Mouse (Mus musculus): ENCODE results near the gene Fmn2. TPM values are rescaled to one million over a fixed set of nuclear protein-coding genes. Genes with fewer than 3 reads are reported as not detected.

The Fmn2 gene
- total RNA-seq, 2 experiments from 2014 or later: 0.26 to 0.28 TPM

DNA sequence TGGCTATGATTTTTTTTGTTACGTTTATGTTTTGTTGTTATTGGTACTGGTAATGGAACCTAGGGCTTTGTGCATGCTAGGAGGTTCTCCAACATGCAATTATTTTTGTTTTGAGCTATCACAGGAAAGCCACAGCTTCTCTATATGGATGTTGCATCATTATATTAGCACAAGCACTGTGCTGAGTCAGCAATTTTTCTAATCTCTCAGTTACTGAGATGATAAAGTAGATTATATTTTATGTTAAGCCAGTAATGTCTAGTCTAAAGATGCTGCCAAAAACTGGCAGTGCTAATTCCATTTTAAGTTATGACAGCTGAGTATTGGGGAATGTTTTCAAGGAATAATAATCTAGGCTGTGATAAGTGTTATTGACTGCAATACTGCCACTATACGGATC lies 287.0 kb downstream of the Fmn2 start:
- H3K4me3 ChIP-seq: no peak overlapping the region
- TF ChIP-seq CTCF (IDR thresholded peaks at IDR 0.05): no peak
- H3K27ac ChIP-seq: no peak overlapping the region
- DNase-seq: no peak
- intact Hi-C loops (cut with DNase I): no loop called here

DNA sequence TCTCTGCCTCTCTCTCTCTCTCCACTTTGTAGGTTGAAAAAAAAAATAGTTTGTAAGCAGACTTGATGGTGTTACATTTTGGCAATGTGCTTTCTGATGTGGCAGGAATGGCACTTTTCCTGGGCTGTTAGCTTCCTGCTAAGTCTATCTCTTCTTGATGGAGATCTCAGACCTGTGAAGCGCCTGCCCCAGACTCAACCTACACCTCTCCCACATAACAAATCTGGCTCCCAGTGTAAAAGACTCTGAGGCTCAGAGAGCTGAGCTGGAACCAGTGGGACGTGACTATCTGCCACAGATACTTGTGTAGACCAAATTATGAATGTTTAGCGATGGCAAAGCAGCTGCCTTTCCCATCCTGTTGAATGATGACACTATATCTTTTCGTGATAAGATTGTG lies 310.2 kb downstream of the Fmn2 start:
- no peak for DNase-seq
- no peak for TF ChIP-seq CTCF (IDR thresholded peaks at IDR 0.05)
- H3K4me3 ChIP-seq: no peak overlapping the region
- H3K27ac ChIP-seq: no peak overlapping the region
- intact Hi-C loops (cut with DNase I): no loop called here

DNA sequence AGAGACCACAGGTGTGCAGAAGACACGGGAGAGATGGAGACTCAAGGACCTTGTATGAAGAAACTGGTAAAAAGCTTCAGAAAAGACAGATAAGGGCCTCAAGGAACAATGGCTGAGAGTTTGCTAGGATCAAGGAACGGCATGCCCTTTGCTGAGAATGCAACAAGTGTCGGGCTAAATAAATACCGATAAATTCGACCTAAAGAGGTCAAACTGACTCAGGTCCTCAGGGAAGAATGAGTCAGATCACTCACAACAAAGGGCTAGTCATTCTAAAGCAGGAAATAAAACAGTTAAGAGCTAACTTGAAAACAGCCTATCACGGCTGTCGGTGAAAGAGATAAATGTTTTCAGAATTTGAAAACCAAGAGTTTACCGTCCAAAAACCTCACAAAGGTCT lies 324.9 kb downstream of the Fmn2 start:
- H3K4me3 ChIP-seq: no peak overlapping the region
- H3K27ac ChIP-seq: no peak overlapping the region

DNA sequence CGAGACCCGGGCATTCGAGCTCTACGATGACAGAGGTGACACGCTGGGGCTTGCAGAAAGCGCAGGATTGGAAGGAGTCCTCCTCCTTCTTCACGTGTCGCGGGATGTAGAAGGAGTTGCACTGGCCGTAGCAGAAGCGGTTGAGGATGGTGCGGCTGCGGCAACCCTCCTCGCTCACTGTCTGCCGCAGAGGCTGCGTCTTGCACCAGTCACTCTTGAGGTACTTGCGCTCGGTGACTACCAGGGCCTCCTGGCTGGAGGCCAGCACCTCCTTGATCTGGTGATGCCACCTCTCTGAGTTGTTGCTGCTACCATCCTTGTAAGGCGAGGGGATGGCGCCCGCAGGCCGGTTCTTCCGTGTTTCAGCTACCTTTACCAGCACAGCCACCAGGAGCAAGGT lies 335.2 kb downstream of the Fmn2 start:
- intact Hi-C loops (cut with DNase I): no loop called here
- DNase-seq: no peak
- no peak overlapping the region for H3K27ac ChIP-seq
- no peak overlapping the region for H3K4me3 ChIP-seq
- TF ChIP-seq CTCF (IDR thresholded peaks at IDR 0.05): no peak

More for the DNA sequence above, 324.9 kb downstream of the Fmn2 start:
- intact Hi-C loops (cut with DNase I): no loop called here
- DNase-seq: no peak
- no peak for TF ChIP-seq CTCF (IDR thresholded peaks at IDR 0.05)

DNA sequence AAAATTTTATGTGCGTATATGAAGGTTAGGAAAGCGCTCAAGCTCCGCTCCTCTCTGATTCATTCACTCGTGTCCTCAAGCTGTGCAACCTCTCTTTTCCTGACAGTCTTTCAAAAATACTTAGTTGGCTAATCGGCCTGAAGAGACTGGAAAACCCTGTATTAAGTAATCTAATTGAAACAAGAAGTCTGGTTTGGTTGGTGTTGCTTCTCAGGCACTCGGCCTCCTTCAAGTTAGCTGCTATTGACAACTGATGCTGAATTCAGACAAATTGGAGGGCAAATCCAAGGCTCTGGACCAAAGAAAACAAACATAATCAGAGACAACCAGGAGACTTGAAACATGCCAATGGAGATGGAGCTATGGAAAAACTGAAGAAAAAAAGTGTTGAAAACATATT lies 343.2 kb downstream of the Fmn2 start:
- intact Hi-C loops (cut with DNase I): no loop called here
- Histone ChIP-seq H3K4me3 (no peak overlapping the region), H3K27ac (peak overlapping the region; percentile 35)
- no peak for TF ChIP-seq CTCF (IDR thresholded peaks at IDR 0.05)
- no peak for DNase-seq

DNA sequence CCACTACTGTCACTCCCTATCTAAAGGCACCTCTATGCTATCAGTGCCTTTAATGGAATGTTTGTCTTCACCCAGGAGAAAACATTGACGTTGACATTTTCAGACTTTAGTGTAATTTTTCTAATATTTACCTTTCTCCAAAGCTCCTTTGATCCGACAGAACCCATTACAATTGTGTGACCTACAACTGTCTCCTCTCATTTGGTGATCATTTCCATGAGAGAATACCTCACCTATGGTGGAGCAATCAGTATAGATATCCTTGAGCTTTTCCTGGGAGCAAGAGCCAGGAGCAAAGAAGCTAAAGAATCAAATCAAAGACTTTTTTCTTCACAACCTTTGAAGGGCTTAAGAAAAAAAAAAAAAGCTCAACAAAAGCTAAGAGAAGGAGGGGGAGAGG lies 354.6 kb downstream of the Fmn2 start:
- Histone ChIP-seq H3K4me3 (no peak overlapping the region), H3K27ac (no peak overlapping the region)
- no peak for DNase-seq
- no peak for TF ChIP-seq CTCF (IDR thresholded peaks at IDR 0.05)
- intact Hi-C loops (cut with DNase I): no loop called here

DNA sequence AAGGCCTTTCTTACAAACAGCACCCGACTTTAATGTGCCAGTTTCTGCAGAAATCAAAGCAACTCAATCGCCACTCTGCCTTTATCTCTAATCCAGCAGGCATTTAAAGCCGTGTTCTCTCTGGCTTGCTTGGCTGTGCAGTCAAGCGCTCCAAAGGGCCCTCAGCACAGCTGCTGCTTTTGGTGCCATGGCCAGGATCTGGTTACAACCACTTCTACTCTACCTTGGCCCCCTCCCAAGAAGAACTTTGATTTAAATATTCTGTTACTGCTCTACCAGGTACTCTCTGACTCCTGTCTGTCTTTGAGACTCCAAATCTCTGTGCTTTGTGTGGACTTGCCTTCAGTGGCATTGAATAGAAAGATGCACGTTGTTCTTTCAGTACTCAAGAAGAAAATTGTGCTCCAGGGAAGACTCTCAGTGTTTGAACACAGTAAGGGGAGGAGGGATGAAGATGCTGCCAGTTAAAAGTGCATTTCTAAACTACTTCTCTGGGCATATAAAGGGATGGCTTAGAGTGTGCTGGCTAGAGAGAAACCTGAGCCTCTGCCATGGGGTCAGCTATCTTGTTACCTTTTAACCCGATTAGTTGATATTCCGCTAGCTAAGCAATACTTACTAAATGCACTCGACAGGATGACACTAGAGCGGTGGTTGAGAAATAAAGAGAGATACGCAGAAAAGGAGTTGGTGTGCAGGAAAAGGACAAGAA lies 358.9 kb downstream of the Fmn2 start:
- H3K27ac ChIP-seq: peak overlapping the region; percentile 77
- no peak for TF ChIP-seq CTCF (IDR thresholded peaks at IDR 0.05)
- no peak overlapping the region for H3K4me3 ChIP-seq
- peak; percentile 71 for DNase-seq
- intact Hi-C loops (cut with DNase I): no loop called here

Other genes starting within 250 kb of the Fmn2 start
- gene Olfr419, start 249.8 kb upstream of the Fmn2 start, total RNA-seq (2021): not detected
- not detected for gene Mptx1, start 171.3 kb upstream of the Fmn2 start, total RNA-seq (2021)
- not detected for gene Olfr417, start 136.7 kb upstream of the Fmn2 start, total RNA-seq (2021)
- not detected for gene Olfr248, start 110.8 kb upstream of the Fmn2 start, total RNA-seq (2021)
- gene Olfr414, start 77.8 kb upstream of the Fmn2 start, total RNA-seq (2021): not detected
- not detected for gene Olfr220, start 59.7 kb upstream of the Fmn2 start, total RNA-seq (2021)